Mouse (Mus musculus): ENCODE results near the gene Mrpl44. TPM values are rescaled to one million over a fixed set of nuclear protein-coding genes. Genes with fewer than 3 reads are reported as not detected.

Gene Mrpl44
- polyA plus RNA-seq, 1 experiment from 2014 or later: 55.6 TPM

DNA sequence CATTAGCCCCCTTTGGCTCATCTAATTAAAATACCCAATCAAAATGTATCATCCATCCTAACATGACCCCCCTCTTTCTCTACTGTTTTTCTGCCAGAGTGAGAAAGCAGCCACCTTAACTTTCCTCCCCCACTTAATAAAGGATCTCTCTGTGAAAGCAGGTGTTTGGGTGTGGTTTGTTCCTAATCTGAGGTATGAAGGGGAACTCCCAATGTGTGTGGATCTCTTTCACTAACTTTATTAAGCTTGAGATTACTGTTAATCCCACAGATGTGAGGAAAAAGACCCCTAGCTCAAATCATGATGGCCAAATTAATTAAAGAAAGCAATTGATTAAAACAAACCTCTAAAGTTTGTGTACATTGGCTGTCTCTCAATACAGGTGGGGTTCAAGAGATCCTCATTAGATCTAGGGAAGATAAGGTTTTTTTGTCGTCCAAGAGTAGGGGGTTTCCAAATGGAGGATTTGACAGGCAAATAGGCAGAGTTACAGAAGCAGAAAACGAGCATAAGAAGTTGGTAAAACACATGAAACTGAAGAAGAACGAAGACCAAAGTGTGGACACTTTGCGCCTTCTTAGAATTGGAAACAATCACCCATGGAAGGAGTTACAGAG lies 1.5 kb upstream of the Mrpl44 start:
- Histone ChIP-seq H3K27me3 (ENCODE audit: control insufficient read depth, insufficient read depth, low read length) (no peaks in the 10 kb centered on the region; the same call in 1 of the 2 replicates), H3K27ac (ENCODE audit: low read depth, low read length) (no peak overlapping the region), H3K4me2 (ENCODE audit: low read depth, low read length, severe bottlenecking) (no peak overlapping the region), H3K4me1 (replicated peaks; ENCODE audit: control insufficient read depth, insufficient read depth, low read length) (0 out of 2 replicates have a peak, but pooled peaks cover 1% of the 10 kb centered on the region), H3K4me3 (ENCODE audit: low read depth, low read length) (no peak overlapping the region), H3K36me3 (ENCODE audit: control insufficient read depth, insufficient read depth, low read length) (no peaks in the 10 kb centered on the region; the same call in 1 of the 2 replicates), H3K9ac (ENCODE audit: low read length) (no peak overlapping the region), H3K9me3 (ENCODE audit: control insufficient read depth, low read length) (no peaks in the 10 kb centered on the region)
- DNase-seq (ENCODE audit: low spot score) (no peak), ATAC-seq (replicated peaks; ENCODE audit: low FRiP score) (no peak)
- 87% methylated on average over 4 of the region's 4 CpGs for WGBS

DNA sequence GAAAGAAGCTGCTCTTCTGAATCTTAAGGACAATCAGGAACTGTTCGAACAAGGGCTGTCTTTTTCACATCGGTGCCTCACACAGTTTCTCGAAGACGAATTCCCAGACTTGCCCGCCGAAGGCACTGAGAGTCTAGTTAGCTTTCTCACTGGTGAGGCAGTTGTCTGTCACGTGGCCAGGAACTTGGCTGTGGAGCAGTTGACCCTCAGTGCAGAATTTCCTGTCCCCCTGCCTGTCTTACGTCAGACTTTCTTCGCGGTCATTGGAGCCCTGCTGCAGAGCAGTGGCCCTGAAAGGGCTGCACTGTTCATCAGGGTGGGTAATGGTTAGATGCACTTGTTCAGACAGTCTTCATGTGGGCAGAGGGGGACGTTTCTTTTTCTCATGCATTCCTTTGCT lies 2.2 kb downstream of the Mrpl44 start:
- H3K36me3 ChIP-seq (ENCODE audit: control insufficient read depth, insufficient read depth, low read length): peaks cover 13% of the 10 kb centered on the region
- H3K27ac ChIP-seq (ENCODE audit: low read depth, low read length): no peak overlapping the region
- no peaks in the 10 kb centered on the region for H3K9me3 ChIP-seq (ENCODE audit: control insufficient read depth, low read length)
- H3K4me3 ChIP-seq (ENCODE audit: low read depth, low read length): no peak overlapping the region
- H3K9ac ChIP-seq (ENCODE audit: low read length): no peak overlapping the region
- ATAC-seq (replicated peaks; ENCODE audit: low FRiP score) (no peak), DNase-seq (ENCODE audit: low spot score) (no peak)
- H3K4me1 ChIP-seq (replicated peaks; ENCODE audit: control insufficient read depth, insufficient read depth, low read length): 0 out of 2 replicates have a peak, but pooled peaks cover 1% of the 10 kb centered on the region
- H3K4me2 ChIP-seq (ENCODE audit: low read depth, low read length, severe bottlenecking): no peak overlapping the region
- WGBS: 90% methylated on average over 11 of the region's 11 CpGs
- no peaks in the 10 kb centered on the region for H3K27me3 ChIP-seq (ENCODE audit: control insufficient read depth, insufficient read depth, low read length)

DNA sequence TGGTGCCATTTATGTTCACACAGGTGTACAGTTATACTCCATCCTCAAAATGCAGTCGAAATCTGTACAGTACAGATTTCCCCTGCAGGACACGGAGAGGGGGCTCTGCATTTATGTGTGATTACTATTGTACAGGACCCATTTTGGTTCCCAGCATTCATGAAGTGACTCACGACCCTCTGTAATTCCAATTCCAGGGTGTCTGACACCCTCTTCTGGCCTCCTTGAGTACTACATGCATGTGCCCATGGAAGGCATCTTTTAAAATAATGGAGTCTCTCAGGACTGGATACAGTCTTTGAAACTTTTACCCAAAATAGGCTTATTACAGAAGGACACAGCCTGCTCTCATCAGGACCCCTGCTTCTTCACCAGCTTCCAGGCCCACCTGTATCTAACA lies 6.6 kb downstream of the Mrpl44 start:
- no peaks in the 10 kb centered on the region for H3K27me3 ChIP-seq (ENCODE audit: control insufficient read depth, insufficient read depth, low read length)
- no peak overlapping the region for H3K4me3 ChIP-seq (ENCODE audit: low read depth, low read length)
- no peak overlapping the region for H3K4me2 ChIP-seq (ENCODE audit: low read depth, low read length, severe bottlenecking)
- no peak overlapping the region for H3K9ac ChIP-seq (ENCODE audit: low read length)
- no peaks in the 10 kb centered on the region for H3K9me3 ChIP-seq (ENCODE audit: control insufficient read depth, low read length)
- peaks cover 13% of the 10 kb centered on the region for H3K36me3 ChIP-seq (ENCODE audit: control insufficient read depth, insufficient read depth, low read length)
- DNase-seq (ENCODE audit: low spot score) (no peak), ATAC-seq (replicated peaks; ENCODE audit: low FRiP score) (no peak)
- H3K27ac ChIP-seq (ENCODE audit: low read depth, low read length): no peak overlapping the region
- WGBS: 81% methylated on average over 3 of the region's 3 CpGs
- H3K4me1 ChIP-seq (replicated peaks; ENCODE audit: control insufficient read depth, insufficient read depth, low read length): no peaks in the 10 kb centered on the region

DNA sequence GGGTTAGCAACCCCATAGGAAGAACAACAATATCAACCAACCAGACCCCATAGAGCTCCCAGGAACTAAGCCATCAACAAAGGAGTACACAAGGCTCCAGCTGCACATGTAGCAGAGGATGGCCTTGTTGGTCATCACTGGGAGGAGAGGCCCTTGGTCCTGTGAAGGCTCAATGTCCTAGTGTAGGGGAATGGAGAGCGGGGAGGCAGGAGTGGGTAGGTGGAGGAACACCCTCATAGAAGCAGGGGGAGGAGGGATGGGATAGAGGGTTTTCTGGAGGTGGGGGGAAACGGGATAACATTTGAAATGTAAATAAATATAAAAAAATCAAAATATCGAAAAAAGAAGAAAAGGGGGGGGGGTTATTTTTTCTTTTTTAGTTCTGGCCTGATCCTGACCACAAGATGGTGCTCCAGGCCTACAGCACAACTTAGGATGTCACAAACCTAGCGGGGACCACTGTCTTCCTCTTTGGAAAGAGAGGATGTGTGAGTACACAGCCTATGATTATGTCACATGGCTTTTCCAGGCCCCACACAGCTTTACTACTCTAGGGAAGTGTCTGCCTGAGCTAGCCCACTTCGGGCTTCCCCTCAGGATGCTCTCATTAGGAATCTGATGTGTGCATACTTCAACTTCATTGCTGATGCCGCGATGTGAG lies 10.6 kb downstream of the Mrpl44 start:
- Histone ChIP-seq H3K9me3 (ENCODE audit: control insufficient read depth, low read length) (no peaks in the 10 kb centered on the region), H3K4me3 (ENCODE audit: low read depth, low read length) (no peak overlapping the region), H3K27me3 (ENCODE audit: control insufficient read depth, insufficient read depth, low read length) (no peaks in the 10 kb centered on the region), H3K9ac (ENCODE audit: low read length) (no peak overlapping the region), H3K4me2 (ENCODE audit: low read depth, low read length, severe bottlenecking) (no peak overlapping the region), H3K4me1 (replicated peaks; ENCODE audit: control insufficient read depth, insufficient read depth, low read length) (no peaks in the 10 kb centered on the region), H3K36me3 (ENCODE audit: control insufficient read depth, insufficient read depth, low read length) (peaks cover 8% of the 10 kb centered on the region), H3K27ac (ENCODE audit: low read depth, low read length) (no peak overlapping the region)
- 69% methylated on average over 7 of the region's 7 CpGs for WGBS
- ATAC-seq (replicated peaks; ENCODE audit: low FRiP score): peak; percentile 49; the same call in 1 of the 2 replicates
- no peak for DNase-seq (ENCODE audit: low spot score)

DNA sequence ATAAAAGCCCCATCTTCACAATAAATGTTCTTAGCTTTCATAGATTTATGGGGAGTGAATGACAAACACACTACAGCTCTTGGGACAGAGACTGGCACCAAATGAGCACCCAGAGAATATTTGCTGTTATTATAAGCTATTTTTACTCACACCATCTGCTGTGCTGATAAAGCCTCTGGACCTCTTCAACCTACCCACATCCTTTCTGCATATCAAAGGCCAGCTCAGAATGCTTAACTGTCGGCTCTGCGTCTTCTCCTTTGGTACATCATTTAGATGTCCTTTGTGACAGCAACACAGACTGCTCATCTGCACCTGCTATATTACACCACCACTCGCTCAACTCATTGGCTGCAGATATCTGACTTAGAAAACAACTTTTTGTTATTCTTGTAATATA lies 21.3 kb downstream of the Mrpl44 start:
- Histone ChIP-seq H3K27me3 (ENCODE audit: control insufficient read depth, insufficient read depth, low read length) (no peaks in the 10 kb centered on the region), H3K36me3 (ENCODE audit: control insufficient read depth, insufficient read depth, low read length) (no peaks in the 10 kb centered on the region), H3K27ac (ENCODE audit: low read depth, low read length) (no peak overlapping the region), H3K4me2 (ENCODE audit: low read depth, low read length, severe bottlenecking) (no peak overlapping the region), H3K4me3 (ENCODE audit: low read depth, low read length) (no peak overlapping the region), H3K9ac (ENCODE audit: low read length) (no peak overlapping the region), H3K4me1 (replicated peaks; ENCODE audit: control insufficient read depth, insufficient read depth, low read length) (no peaks in the 10 kb centered on the region), H3K9me3 (ENCODE audit: control insufficient read depth, low read length) (no peaks in the 10 kb centered on the region)
- DNase-seq (ENCODE audit: low spot score): no peak
- ATAC-seq (replicated peaks; ENCODE audit: low FRiP score): no peak
- 80% methylated on average over 3 of the region's 3 CpGs for WGBS

DNA sequence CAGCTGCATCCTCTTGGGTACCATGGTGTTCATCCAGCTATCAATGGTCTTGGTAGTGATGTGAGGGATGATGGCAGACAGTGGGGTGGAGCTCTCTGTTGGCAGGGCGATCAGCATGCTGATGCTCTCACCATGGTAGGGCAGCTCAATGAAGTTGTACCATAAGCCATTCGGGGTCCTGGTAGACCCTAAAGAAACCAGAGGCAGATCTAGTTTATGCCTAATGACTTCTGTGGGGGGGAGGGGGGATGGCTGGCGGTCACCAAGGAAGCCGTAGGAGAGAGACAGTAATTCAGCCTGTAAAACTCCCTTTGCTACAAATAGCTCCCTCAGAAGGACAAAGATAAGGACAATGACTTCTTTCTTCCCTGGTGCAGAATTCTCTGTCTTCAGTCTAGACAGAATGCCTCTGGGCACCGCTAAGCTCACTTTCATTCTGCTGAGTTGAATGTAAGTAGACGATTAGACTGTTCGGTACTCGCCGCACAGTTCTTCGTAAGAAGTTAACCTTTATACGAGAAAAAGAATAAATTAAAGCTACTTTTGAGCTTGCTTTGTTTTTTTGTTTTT lies 27.1 kb downstream of the Mrpl44 start:
- 71% methylated on average over 11 of the region's 11 CpGs for WGBS
- H3K4me1 ChIP-seq (replicated peaks; ENCODE audit: control insufficient read depth, insufficient read depth, low read length): no peaks in the 10 kb centered on the region
- no peaks in the 10 kb centered on the region for H3K27me3 ChIP-seq (ENCODE audit: control insufficient read depth, insufficient read depth, low read length)
- H3K4me3 ChIP-seq (ENCODE audit: low read depth, low read length): no peak overlapping the region
- no peak overlapping the region for H3K9ac ChIP-seq (ENCODE audit: low read length)
- no peak for ATAC-seq (replicated peaks; ENCODE audit: low FRiP score)
- no peak overlapping the region for H3K4me2 ChIP-seq (ENCODE audit: low read depth, low read length, severe bottlenecking)
- no peak for DNase-seq (ENCODE audit: low spot score)
- no peak overlapping the region for H3K27ac ChIP-seq (ENCODE audit: low read depth, low read length)
- H3K9me3 ChIP-seq (ENCODE audit: control insufficient read depth, low read length): no peaks in the 10 kb centered on the region
- no peaks in the 10 kb centered on the region for H3K36me3 ChIP-seq (ENCODE audit: control insufficient read depth, insufficient read depth, low read length)

DNA sequence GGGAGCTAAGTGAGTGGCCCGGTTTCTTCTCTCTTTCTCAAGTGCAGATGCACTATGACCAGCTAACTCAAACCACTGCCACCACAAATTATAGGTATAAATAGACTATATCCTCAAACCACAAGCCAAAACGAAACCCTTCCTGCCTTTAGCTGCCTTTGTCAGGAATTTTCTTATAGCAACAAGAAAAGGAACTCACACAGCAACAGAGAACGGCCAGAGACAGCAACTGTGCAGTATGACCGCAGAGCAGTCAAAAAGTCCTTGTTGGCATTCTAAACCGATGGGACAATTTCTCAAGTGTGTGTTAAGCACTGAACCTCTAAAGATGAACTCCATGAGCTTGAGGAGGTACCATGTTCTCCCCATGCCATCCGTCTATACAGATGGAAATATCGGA lies 27.8 kb downstream of the Mrpl44 start:
- H3K4me2 ChIP-seq (ENCODE audit: low read depth, low read length, severe bottlenecking): no peak overlapping the region
- no peaks in the 10 kb centered on the region for H3K27me3 ChIP-seq (ENCODE audit: control insufficient read depth, insufficient read depth, low read length)
- H3K4me1 ChIP-seq (replicated peaks; ENCODE audit: control insufficient read depth, insufficient read depth, low read length): no peaks in the 10 kb centered on the region
- no peak overlapping the region for H3K4me3 ChIP-seq (ENCODE audit: low read depth, low read length)
- H3K9me3 ChIP-seq (ENCODE audit: control insufficient read depth, low read length): no peaks in the 10 kb centered on the region
- DNase-seq (ENCODE audit: low spot score) (no peak), ATAC-seq (replicated peaks; ENCODE audit: low FRiP score) (no peak)
- H3K36me3 ChIP-seq (ENCODE audit: control insufficient read depth, insufficient read depth, low read length): no peaks in the 10 kb centered on the region
- 85% methylated on average over 7 of the region's 7 CpGs for WGBS
- H3K9ac ChIP-seq (ENCODE audit: low read length): no peak overlapping the region
- H3K27ac ChIP-seq (ENCODE audit: low read depth, low read length): no peak overlapping the region

DNA sequence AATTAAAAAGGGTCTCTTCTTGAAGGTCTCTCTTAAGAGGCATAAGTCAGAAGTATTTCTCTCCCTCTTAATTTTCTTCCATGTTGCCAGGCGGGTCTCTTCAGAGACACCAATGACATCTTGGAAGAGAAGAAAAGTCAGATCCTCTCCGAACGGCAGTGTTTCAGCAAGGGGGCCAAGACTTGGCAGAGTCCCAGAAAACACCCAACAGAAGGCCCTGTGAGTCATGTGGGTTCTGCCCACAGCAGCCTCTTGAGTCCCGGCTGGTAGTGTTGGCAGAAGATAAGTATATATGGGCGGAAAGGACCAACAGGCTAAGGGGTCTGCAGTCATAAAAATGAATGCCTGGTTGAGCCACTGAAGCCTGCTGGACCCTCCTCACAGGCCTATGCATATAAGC lies 31.0 kb downstream of the Mrpl44 start:
- no peak for ATAC-seq (replicated peaks; ENCODE audit: low FRiP score)
- Histone ChIP-seq H3K9ac (ENCODE audit: low read length) (no peak overlapping the region), H3K4me3 (ENCODE audit: low read depth, low read length) (no peak overlapping the region), H3K4me2 (ENCODE audit: low read depth, low read length, severe bottlenecking) (no peak overlapping the region), H3K9me3 (ENCODE audit: control insufficient read depth, low read length) (no peaks in the 10 kb centered on the region), H3K27ac (ENCODE audit: low read depth, low read length) (no peak overlapping the region), H3K36me3 (ENCODE audit: control insufficient read depth, insufficient read depth, low read length) (no peaks in the 10 kb centered on the region), H3K27me3 (ENCODE audit: control insufficient read depth, insufficient read depth, low read length) (no peaks in the 10 kb centered on the region), H3K4me1 (replicated peaks; ENCODE audit: control insufficient read depth, insufficient read depth, low read length) (no peaks in the 10 kb centered on the region)
- DNase-seq (ENCODE audit: low spot score): no peak
- 91% methylated on average over 5 of the region's 5 CpGs for WGBS

DNA sequence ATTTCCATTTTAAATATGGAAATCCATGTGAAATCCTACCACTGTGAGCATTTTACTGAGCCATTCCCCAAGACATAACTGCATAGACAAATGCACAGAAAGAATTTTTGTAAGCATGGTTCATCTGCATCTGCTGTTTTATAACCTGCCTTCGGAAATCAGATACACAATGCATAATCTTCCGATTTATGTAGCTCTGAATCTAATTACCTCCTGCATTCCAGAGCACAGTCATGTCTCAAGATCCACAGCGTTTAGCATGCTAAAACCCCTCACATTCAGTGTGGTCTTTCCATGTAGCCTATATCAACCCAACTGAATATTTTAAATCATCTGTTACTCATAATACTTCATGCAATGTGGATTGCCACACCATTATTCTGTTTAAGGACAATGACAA lies 33.6 kb downstream of the Mrpl44 start:
- DNase-seq (ENCODE audit: low spot score) (no peak), ATAC-seq (replicated peaks; ENCODE audit: low FRiP score) (no peak)
- no peak overlapping the region for H3K4me3 ChIP-seq (ENCODE audit: low read depth, low read length)
- no peaks in the 10 kb centered on the region for H3K9me3 ChIP-seq (ENCODE audit: control insufficient read depth, low read length)
- no peak overlapping the region for H3K4me2 ChIP-seq (ENCODE audit: low read depth, low read length, severe bottlenecking)
- WGBS: 90% methylated on average over 3 of the region's 3 CpGs
- H3K9ac ChIP-seq (ENCODE audit: low read length): no peak overlapping the region
- H3K4me1 ChIP-seq (replicated peaks; ENCODE audit: control insufficient read depth, insufficient read depth, low read length): no peaks in the 10 kb centered on the region
- no peaks in the 10 kb centered on the region for H3K36me3 ChIP-seq (ENCODE audit: control insufficient read depth, insufficient read depth, low read length)
- no peaks in the 10 kb centered on the region for H3K27me3 ChIP-seq (ENCODE audit: control insufficient read depth, insufficient read depth, low read length)
- no peak overlapping the region for H3K27ac ChIP-seq (ENCODE audit: low read depth, low read length)

Measured in forebrain, embryonic 11.5 days (tissue).